Mouse (Mus musculus) MN1 (cell line): ENCODE data around the gene Spaar.
A peak's percentile ranks its signal among the peaks of the same experiment; 100 is the strongest.

Experiments
- DNase-seq: peaks from one replicate; pipeline ENCODE4 v3.0.0-alpha.2; 2016; ENCODE audit warnings: low spot score

The Spaar gene

GRCm38 (mm10) chr4:43729794-43730550 lies at the start of gene Spaar:
TSS of gene Spaar (plus strand) at chr4:43730034.
- no peak for DNase-seq

- no peak for DNase-seq
Measured at GRCm38 (mm10) chr4:43690021-43690420, 39.8 kb upstream of the Spaar start.

DNA sequence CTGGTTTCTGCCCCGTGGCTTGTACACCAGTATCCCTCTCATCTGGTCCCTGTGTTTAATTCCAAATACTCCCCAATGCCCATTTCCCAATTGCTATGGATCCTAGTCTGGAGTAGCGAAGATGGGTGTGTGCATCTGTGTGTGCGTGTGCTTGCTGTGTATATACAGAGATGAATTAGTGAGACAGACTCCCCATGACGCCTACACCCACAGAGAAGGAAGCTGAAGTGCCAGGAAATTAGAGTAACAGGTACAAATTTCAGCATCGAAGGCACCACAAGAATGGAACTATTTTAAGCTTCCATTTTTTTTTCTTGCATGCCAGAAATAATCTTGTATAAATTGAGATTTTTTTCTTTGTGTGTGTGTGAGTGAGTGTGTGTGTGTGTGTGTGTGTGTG lies 38.8 kb upstream of the Spaar start:
- no peak for DNase-seq

GRCm38 (mm10) chr4:43693806-43694241 lies 36.0 kb upstream of the Spaar start:
- no peak for DNase-seq

GRCm38 (mm10) chr4:43694439-43695248 lies 35.2 kb upstream of the Spaar start:
- no peak for DNase-seq

DNA sequence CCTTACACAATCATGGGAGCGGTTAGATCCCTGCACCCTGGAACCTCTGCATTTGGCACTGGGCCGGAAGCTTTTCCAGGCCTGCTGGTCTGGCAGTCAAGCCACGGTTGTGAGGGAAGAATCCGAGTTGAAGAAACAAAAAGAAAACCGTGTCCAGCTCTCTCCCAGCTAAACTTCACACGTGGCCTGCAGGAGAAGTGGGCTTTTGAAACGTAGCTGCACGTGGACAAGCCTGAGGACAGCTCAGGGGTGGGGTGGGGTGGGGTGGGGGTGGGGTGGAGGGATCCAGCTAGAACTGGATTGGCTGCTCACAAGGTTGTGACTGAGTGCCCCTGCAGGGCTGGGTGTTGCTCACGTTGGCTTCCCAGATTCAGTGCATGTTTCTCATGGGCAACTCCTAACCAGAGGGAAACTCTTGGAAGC lies 34.6 kb upstream of the Spaar start:
- DNase-seq, result no peak

- DNase-seq, result no peak
Measured at GRCm38 (mm10) chr4:43696561-43696960, 33.3 kb upstream of the Spaar start.

GRCm38 (mm10) chr4:43700707-43701106 lies 29.1 kb upstream of the Spaar start, which contains the start of gene Olfr70:
TSS of gene Olfr70 (minus strand) at chr4:43700807.
- no peak for DNase-seq

- DNase-seq, result no peak
Measured at GRCm38 (mm10) chr4:43703439-43703838, 26.4 kb upstream of the Spaar start.

GRCm38 (mm10) chr4:43703851-43704250 lies 26.0 kb upstream of the Spaar start:
- DNase-seq, result no peak

- DNase-seq, result no peak
Measured at GRCm38 (mm10) chr4:43705991-43706390, 23.8 kb upstream of the Spaar start.

DNA sequence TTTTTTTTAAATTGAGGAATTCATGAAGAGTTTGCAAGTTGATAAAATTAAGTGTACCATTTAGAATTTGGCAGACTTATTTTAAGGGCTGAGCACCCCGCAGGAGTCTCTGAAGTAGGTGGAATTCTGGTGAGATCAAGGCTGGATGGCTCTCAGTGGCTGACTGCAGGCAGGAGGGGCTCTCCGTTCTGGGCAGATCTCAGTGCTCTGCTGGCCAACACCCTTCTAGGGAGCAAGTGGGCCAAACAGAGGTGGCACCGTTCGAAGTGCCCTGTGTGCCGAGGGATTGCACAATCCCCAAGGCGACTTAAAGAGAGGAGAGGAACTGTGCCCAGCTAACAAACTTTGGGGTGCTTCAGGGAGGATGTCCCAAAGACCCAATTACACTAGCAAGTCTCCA lies 20.0 kb upstream of the Spaar start, which contains the start of gene Olfr71:
TSS of gene Olfr71 (minus strand) at position 387 of the 400 bp plus-strand sequence.
- DNase-seq, result no peak

- DNase-seq, result peak; percentile 40
Measured at GRCm38 (mm10) chr4:43711821-43712220, 18.0 kb upstream of the Spaar start.

DNA sequence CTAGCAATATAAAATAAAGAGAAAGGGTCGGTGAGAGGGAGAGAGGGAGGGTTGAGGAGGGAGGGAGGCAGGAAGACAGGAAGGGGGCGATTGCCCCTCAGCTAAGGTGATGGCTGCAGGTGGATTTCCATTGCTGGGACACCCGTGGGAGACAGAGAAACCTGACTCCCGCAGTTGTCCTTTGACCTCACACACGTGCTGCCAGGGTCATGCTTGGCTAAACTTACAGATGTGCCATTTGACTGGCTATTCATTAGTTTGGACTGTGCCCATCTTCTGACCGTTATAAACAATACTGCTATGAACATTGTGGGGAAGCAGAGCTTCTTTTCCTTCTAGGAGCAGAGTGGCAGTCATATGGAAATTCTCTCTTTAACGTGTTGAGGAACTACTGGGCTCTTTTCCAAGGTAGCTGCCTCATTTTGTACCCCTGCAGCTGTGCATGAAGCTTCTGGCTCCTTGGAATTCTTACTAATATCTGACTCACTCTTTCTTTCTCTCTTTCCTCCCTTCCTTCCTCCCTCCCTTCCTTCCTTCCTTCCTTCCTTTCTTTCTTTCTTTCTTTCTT lies 16.1 kb upstream of the Spaar start:
- no peak for DNase-seq

- no peak for DNase-seq
Measured at GRCm38 (mm10) chr4:43720491-43721228, 9.2 kb upstream of the Spaar start.

DNA sequence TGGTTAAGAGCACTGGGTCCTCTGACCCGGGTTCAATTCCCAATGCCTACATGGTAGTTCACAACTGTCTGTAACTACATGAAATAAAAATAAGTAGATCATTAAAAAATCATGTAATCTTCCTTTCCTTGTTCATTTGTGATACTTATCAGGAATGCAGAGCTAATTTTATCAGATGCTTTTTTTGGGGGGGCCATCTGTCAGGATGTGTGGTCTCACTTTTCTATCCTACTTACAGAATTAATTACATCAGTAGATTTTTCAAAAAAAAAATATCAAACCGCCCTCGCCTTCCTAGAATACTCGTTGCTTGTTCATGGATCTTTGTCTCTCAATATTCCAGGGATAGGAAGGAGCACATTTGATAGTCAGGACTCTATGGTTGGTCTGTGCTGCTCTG lies 7.6 kb upstream of the Spaar start:
- no peak for DNase-seq

DNA sequence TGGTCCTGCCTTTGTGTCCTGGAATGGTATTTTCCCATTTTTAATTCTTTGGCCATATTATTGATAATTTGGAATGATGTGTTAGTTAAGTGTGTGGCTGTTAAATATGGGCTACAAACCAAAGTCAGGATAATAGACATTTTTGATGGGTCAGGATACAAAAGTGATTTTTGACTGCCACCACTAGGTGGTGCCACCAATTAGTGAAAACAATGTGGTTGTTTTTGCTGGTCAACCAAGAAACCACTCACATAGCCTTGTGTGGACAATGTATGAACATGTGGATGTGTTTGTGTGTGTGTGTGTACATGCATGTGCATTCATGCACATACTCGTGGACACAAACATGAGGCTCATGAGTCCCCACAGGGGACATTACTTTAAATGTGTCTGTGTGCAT lies 5.1 kb upstream of the Spaar start:
- DNase-seq, result peak; percentile 13

GRCm38 (mm10) chr4:43726228-43726993 lies 3.4 kb upstream of the Spaar start:
- DNase-seq, result no peak

GRCm38 (mm10) chr4:43726995-43727394 lies 2.8 kb upstream of the Spaar start, which contains the start of gene Hrct1:
TSS of gene Hrct1 (plus strand) at chr4:43727188.
- no peak for DNase-seq

DNA sequence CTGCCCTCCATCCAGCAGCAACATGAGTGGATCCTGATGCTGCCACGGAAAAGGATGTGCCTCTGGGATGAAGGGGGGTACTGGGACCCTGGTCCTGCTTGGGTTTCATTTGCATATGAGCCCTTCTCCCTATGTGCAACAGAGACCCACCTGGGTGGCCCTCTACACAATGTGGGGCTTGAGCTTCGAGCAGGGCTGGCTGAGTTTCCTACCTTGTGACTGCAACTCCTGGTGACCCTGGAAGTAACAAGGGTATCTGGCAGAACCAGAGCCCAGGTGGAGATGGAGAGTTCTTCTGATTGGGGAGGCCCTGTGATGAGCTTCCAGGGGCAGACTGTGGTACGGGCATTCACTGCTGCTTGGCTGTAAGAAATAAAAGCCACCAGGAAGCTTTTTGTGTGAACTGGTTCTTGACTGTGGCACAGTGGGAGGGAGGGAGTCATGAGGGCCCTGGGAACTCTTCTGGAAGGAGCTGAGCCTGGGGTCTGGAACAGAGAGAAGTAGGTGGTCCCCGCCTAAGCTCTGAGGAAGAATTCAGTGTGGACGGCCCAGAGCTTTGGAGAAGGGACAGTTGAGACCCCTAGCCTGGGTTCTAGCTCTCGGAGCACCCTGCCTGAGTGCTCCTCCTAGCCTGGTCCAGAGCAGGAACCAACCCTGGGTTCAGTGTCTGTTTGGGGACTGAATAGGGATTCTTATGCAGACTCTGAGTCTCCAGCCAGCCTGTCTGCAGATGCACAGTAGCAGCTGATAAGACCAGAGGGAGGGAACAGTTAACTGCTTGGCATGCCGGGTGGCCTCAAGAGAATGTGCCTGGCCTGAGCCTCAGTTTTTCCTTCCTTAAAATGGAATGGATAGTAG lies 1.9 kb upstream of the Spaar start:
- DNase-seq, result no peak
